ENCODE assay signal across 9 mouse cellular contexts in the genomic region with DNA sequence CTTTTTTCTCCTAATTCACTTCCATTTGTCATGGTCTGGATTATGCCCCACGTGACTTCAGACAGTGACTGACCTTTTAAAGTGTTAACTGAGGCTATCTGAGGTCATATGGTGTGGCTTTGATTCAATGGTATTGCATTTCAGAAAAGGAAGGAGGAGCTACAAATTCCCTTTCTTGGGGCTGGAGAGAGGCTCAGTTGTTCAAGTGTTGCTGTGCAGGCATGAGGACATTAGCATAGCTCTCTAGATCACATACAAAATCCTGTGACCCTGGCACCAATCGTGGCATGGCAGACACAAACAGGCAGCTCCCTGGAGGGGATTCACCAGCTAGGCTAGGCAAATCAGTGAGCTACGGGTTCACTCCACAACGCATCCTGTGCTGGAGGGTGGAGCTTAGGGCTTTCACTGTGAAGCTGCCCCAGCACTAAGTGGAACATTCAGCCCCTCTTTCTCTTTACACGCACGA.
A peak's percentile ranks its signal among the peaks of the same experiment; 100 is the strongest.
DNase-seq lines count a peak whose midpoint lies in the region; ATAC-seq lines count a peak whose summit lies in the region.
"Had no signal": no experiment of that assay in that cellular context is flagged by ENCODE, and none has a peak within 500 bp of the region (broad histone marks: within the 10 kb centered on the region; RNA-seq: fewer than 3 reads in every experiment).

No protein-coding gene starts in this region.

- no peak overlapping the region for H3K9ac ChIP-seq in hindbrain, embryonic 13.5 days
- H3K9ac ChIP-seq: stomach, embryonic 15.5 days had no signal

- intact Hi-C loops in left cerebral cortex, postnatal 4 days (cut with DNase I), result no loop called here
- intact Hi-C loops in left cerebral cortex, postnatal 14 days (cut with DNase I), result no loop called here

- H3K4me2 ChIP-seq in hindbrain, embryonic 13.5 days, result no peak overlapping the region
- H3K4me2 ChIP-seq: stomach, embryonic 15.5 days had no signal

- H3K4me1 ChIP-seq in hindbrain, embryonic 13.5 days (replicated peaks), result peaks cover 15% of the 10 kb centered on the region
- H3K4me1 ChIP-seq: stomach, embryonic 15.5 days had no signal

- H3K36me3 ChIP-seq in hindbrain, embryonic 13.5 days, result no peaks in the 10 kb centered on the region
- H3K36me3 ChIP-seq: stomach, embryonic 15.5 days had no signal

- WGBS in hindbrain, embryonic 13.5 days, result 4% methylated on average over 6 of the region's 6 CpGs

- no peak overlapping the region for H3K4me3 ChIP-seq in hindbrain, embryonic 13.5 days
- H3K4me3 ChIP-seq: stomach, embryonic 15.5 days had no signal

- ATAC-seq in activated CD4-positive, CD25-positive, alpha-beta regulatory T cell, adult 4 months, result peak; percentile 99
- 0 out of 2 replicates have a peak, but pooled peaks have one; percentile 17 for ATAC-seq in hindbrain, embryonic 13.5 days (ENCODE audit: low FRiP score)
- ATAC-seq in monocyte, adult 5-6 weeks (replicated peaks; ENCODE audit: insufficient number of reproducible peaks, low FRiP score, low TSS enrichment, poor library complexity, severe bottlenecking), result 0 out of 2 replicates have a peak, but pooled peaks have one; percentile 13

- no peak overlapping the region for H3K27ac ChIP-seq in hindbrain, embryonic 13.5 days
- H3K27ac ChIP-seq: stomach, embryonic 15.5 days had no signal

- peak; percentile 4 for DNase-seq in left cerebral cortex, postnatal 4 days
- no peak for DNase-seq in left cerebral cortex, postnatal 14 days (ENCODE audit: low spot score in 2 of 2)
- DNase-seq in right cerebral cortex, postnatal 36 days (ENCODE audit: low spot score in 2 of 2), result no peak
- DNase-seq in kidney, postnatal 36 days, result no peak
- no peak for DNase-seq in frontal cortex, postnatal 36 days (ENCODE audit: low spot score in 2 of 2)

- no peaks in the 10 kb centered on the region for H3K9me3 ChIP-seq in hindbrain, embryonic 13.5 days
- H3K9me3 ChIP-seq: stomach, embryonic 15.5 days had no signal

- no peaks in the 10 kb centered on the region for H3K27me3 ChIP-seq in hindbrain, embryonic 13.5 days
- H3K27me3 ChIP-seq: stomach, embryonic 15.5 days had no signal

Comparison
In these comparisons a context has a peak if more than half of its experiments do, and no peak if none do; other contexts are left out.
1. ATAC-seq: peak in every context shown above with its lines; median percentile 99 in activated CD4-positive, CD25-positive, alpha-beta regulatory T cell, adult 4 months; 17 in hindbrain, embryonic 13.5 days; 13 in monocyte, adult 5-6 weeks.